Mouse (Mus musculus) ovary, postnatal 14 days (tissue): ENCODE results near the gene Cat.

Experiments
- DNase-seq: peaks from one replicate; pipeline ENCODE4 v3.0.0; 2022; ENCODE audit warnings: low spot score

Cat gene

DNA sequence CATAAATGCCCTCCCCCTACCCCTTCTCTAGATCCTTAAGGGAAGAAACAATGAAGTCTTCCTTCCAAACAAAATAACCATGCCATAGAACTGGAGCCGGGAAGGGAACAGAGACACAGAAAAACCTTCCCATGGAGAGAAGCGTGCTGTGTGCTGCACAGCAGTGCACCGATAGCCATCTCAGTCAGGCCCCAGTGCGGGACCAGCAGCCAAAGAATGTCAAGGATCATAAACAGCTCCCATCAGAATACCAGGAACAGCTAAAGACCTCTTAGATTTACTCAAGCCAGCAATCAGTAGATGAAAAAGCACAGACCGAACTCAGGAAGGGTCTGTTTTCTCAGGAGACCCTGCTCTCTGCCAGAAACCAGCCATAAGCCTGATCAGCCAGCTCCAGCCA lies 48.4 kb downstream of the Cat start:
- DNase-seq: no peak

GRCm38 (mm10) chr2:103435110-103435509 lies 49.9 kb downstream of the Cat start:
- DNase-seq: no peak

DNA sequence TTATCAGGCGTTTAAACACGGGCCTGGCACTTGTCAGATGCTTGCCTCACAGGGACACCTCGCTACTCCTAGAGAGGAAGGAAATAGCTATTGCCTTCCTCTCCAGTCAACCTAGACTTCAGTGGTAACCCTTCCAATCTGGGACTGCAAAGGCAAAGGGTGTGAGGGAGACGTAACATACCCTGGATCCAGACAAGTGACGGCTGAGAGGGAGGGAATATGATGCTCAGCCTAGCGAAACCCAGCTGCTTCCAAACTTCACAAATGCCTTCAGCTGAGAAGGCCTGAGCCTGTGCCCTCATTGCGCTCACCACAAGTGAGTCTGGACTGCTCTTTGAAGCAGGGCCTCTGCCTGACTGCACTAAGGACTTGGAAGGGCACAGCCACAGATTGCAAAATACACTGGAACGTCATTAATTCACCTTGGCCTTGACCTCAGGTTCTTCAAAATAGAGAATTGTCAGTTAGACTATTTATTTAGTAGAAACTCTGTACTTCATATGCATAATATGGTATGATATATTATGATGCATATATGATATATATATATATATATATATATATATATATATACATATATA lies 52.2 kb downstream of the Cat start:
- no peak for DNase-seq

GRCm38 (mm10) chr2:103430712-103431111 lies 54.2 kb downstream of the Cat start:
- DNase-seq: no peak

- DNase-seq: no peak
Observed at GRCm38 (mm10) chr2:103428356-103428755, 56.6 kb downstream of the Cat start.

DNA sequence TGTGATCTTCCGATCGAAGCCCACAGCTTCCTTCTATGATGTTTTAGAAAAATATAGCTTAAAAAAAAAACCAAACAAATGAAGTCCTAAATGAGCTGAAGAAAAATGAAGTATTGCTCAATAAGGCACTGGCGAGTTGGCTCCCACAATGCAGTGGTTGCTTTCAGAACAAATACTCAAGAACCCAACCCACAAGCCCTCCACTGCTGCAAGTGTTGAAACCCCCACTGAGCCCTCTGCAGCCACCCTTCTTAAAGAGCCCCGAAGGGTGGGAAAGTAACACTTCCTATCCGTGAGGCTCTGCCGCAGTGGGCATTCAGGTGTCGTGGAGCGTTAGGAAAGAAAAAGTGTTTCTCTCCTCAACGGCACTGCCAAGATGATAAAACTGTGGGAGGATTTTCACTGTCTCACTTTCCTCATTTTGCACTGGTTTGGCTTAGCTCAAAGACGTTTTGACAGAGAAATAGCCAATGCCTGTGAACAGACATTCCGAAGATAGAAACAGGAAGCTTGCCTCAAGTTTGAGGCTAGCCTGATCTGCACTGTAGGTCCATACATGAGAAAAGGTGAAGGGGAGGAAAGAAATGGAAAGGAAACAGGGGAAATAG lies 59.4 kb downstream of the Cat start:
- DNase-seq: no peak

DNA sequence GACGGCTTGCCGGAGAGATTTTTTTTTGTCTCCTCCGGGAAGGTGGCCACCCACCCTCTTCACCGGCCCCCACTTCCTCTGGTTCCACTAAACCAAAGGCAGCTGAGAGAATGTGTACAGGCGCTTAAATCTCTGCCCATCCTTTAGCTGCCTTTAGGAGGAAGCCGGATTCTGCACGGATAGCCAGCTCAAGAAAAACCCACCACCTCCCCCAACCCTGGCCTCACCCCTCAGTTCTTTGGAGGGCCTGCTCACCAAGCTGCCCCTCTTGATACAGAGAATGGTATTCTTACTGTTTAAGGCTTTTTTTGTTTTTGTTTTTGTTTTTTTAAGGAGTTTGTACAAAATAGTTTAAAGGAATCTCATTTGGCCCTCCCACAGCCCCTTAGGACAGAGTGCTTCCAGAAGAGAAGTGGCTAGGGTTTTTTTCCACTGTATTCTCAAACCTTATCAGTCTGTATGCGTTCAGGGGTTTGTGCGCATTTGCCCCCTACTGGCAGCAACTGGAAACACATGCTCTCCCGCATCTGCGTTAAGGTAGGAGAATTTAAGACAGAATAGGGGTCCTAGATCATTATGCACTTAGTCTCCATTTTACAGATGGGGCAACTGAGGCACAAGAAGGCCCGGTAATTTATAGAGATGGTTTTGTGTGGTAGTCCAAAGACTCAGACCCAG lies 60.5 kb downstream of the Cat start:
- peak; percentile 58 for DNase-seq

DNA sequence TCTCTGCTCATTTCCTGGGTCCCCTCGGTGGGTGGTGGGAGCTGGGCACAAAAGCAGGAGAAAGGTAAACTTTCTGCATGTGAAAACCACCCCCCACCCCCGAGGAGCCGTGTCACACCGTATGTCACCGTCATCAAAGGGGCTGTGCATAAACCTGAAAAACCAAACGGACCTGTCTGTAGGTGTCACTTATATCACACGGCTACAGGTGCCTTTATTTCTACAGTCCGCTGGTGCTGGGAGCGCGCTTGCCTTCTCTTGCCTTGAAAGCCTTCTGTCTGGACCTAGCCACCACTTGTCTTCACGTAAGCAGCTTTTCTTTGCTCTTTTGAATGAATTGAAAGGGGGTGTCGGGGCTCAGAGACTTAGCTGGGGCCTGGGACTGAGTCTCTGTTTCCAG lies 61.1 kb downstream of the Cat start:
- no peak for DNase-seq

DNA sequence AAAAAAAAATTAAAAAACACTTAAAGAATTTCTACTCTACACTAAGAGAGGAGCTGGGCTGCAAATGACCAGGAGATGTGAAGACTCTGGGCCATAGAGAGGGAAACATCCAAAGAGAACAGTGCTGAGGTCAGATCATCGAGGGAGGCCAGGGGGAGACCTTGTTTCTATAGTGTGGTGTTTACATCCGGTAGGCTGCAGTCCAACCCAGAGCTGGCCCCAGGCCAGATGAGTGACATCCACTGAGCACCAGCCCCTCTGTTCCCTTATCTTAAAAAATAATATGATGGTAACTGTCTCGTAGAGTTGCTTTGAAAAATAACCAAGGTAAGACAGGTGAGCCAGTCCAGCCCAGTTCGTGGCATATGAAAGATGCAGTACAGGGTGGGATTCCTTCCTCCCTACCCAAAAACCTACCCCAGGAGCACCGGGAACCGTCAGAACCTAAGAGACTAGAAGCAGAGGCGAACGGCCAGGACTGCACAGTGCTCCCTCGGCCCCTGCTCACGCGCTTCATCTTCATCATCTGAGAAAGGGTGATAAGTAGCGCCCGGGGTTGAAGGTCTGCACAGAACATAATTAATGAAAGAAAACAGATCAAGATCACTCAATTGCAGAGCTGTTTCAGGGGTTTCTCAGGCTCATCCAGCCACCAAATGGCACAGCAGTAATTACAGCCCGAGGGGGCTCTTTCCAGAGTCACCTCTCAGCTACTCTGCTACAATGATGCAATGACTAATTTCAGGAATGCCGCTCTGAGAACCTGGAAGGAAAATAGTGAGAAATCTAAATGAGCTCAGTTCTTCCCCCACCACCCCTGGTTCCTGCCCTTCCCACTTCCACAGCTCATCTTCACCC lies 64.1 kb downstream of the Cat start:
- no peak for DNase-seq

- no peak for DNase-seq
Observed at GRCm38 (mm10) chr2:103415774-103416173, 69.2 kb downstream of the Cat start.

GRCm38 (mm10) chr2:103413381-103413780 lies 71.6 kb downstream of the Cat start:
- DNase-seq: no peak

- DNase-seq: no peak
Observed at GRCm38 (mm10) chr2:103411816-103412215, 73.1 kb downstream of the Cat start.

DNA sequence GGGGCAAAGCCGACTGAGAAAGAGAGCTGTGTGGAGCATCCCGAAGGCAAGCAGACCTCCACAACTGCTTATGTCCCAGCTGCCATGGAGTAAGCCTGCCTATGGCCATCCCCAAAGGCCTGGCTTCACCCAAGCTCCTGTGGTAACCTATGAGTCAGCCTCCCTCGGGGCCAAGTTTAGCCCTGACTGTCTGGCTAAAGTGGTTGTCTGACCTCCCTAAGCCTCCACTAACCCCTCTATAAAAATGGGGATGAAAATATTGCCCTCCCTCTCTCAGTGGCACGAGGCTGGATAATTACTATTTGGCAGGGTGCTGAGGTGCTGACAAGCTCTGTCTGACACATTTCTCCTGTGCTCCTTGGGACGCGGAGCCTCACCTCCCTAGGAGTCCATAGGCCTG lies 73.6 kb downstream of the Cat start, which contains the start of gene Elf5:
Gene Elf5, plus strand, starts transcription at position 341 of the 400 bp plus-strand sequence.
- no peak for DNase-seq

- DNase-seq: no peak
Observed at GRCm38 (mm10) chr2:103406239-103406638, 78.7 kb downstream of the Cat start.
